ENCODE assay signal across 8 mouse cellular contexts in genomic region chr5:107287254-107287907, GRCm38 (mm10). TPM values are rescaled to one million over a fixed set of nuclear protein-coding genes. Genes with fewer than 3 reads are reported as not detected.
DNase-seq lines count a peak whose midpoint lies in the region; ATAC-seq lines count a peak whose summit lies in the region.

No protein-coding gene starts in this region.

- no peaks in the 10 kb centered on the region for H3K27me3 ChIP-seq in heart, embryonic 16.5 days (ENCODE audit: control insufficient read depth, insufficient read depth, low read length)
- no peaks in the 10 kb centered on the region for H3K27me3 ChIP-seq in limb, embryonic 11.5 days (ENCODE audit: control insufficient read depth, insufficient read depth, low read length)
- peaks cover 8% of the 10 kb centered on the region; the same call in 1 of the 2 replicates for H3K27me3 ChIP-seq in midbrain, embryonic 15.5 days (replicated peaks)
- no peaks in the 10 kb centered on the region for H3K27me3 ChIP-seq in stomach, embryonic 14.5 days (ENCODE audit: control insufficient read depth, insufficient read depth, low read length)

- no peaks in the 10 kb centered on the region for H3K36me3 ChIP-seq in heart, embryonic 16.5 days (ENCODE audit: control insufficient read depth, insufficient read depth)
- H3K36me3 ChIP-seq in limb, embryonic 11.5 days (ENCODE audit: control insufficient read depth, insufficient read depth, low read length), result no peaks in the 10 kb centered on the region
- no peaks in the 10 kb centered on the region for H3K36me3 ChIP-seq in midbrain, embryonic 15.5 days (replicated peaks)
- H3K36me3 ChIP-seq in stomach, embryonic 14.5 days (ENCODE audit: control insufficient read depth, insufficient read depth, low read length), result no peaks in the 10 kb centered on the region

- peaks cover 29% of the 10 kb centered on the region for H3K4me1 ChIP-seq in heart, embryonic 16.5 days (ENCODE audit: control insufficient read depth, insufficient read depth, low read length)
- peaks cover 4% of the 10 kb centered on the region; the same call in 1 of the 2 replicates for H3K4me1 ChIP-seq in limb, embryonic 11.5 days (ENCODE audit: control insufficient read depth, insufficient read depth, low read length)
- H3K4me1 ChIP-seq in midbrain, embryonic 15.5 days, result peaks cover 15% of the 10 kb centered on the region
- peaks cover 12% of the 10 kb centered on the region for H3K4me1 ChIP-seq in stomach, embryonic 14.5 days (ENCODE audit: control insufficient read depth, insufficient read depth, low read length)

- H3K27ac ChIP-seq in heart, embryonic 16.5 days (ENCODE audit: low read length), result 0 out of 2 replicates have a peak overlapping the region, but pooled peaks have one; percentile 50
- H3K27ac ChIP-seq in limb, embryonic 11.5 days (replicated peaks; ENCODE audit: low read depth, low read length), result no peak overlapping the region
- no peak overlapping the region for H3K27ac ChIP-seq in midbrain, embryonic 15.5 days
- H3K27ac ChIP-seq in stomach, embryonic 14.5 days (ENCODE audit: low read length), result no peak overlapping the region

- H3K9ac ChIP-seq in heart, embryonic 16.5 days (ENCODE audit: low read length), result peak overlapping the region; percentile 97
- H3K9ac ChIP-seq in limb, embryonic 11.5 days (ENCODE audit: low read length), result no peak overlapping the region
- no peak overlapping the region for H3K9ac ChIP-seq in midbrain, embryonic 15.5 days
- no peak overlapping the region for H3K9ac ChIP-seq in stomach, embryonic 14.5 days (replicated peaks; ENCODE audit: low read depth, low read length)

- H3K4me3 ChIP-seq in heart, embryonic 16.5 days (ENCODE audit: low read length), result peak overlapping the region; percentile 99
- H3K4me3 ChIP-seq in limb, embryonic 11.5 days (ENCODE audit: low read depth, low read length), result no peak overlapping the region
- H3K4me3 ChIP-seq in midbrain, embryonic 15.5 days, result peak overlapping the region; percentile 80; the same call in 1 of the 2 replicates
- H3K4me3 ChIP-seq in stomach, embryonic 14.5 days (ENCODE audit: low read depth, low read length), result peak overlapping the region; percentile 85

- ATAC-seq in heart, embryonic 16.5 days (replicated peaks; ENCODE audit: extremely low read depth, insufficient read depth, low FRiP score), result no peak
- no peak for ATAC-seq in limb, embryonic 11.5 days (ENCODE audit: insufficient number of reproducible peaks, low FRiP score, low TSS enrichment, low read depth)
- no peak for ATAC-seq in midbrain, embryonic 15.5 days (replicated peaks)
- no peak for ATAC-seq in stomach, embryonic 14.5 days (ENCODE audit: insufficient number of reproducible peaks, insufficient read depth, low FRiP score, low read depth)

- no peaks in the 10 kb centered on the region for H3K9me3 ChIP-seq in heart, embryonic 16.5 days (replicated peaks; ENCODE audit: control insufficient read depth, low read length)
- no peaks in the 10 kb centered on the region for H3K9me3 ChIP-seq in limb, embryonic 11.5 days (ENCODE audit: control insufficient read depth, low read length)
- no peaks in the 10 kb centered on the region for H3K9me3 ChIP-seq in midbrain, embryonic 15.5 days
- H3K9me3 ChIP-seq in stomach, embryonic 14.5 days (ENCODE audit: control insufficient read depth, low read depth, low read length), result no peaks in the 10 kb centered on the region

- H3K4me2 ChIP-seq in heart, embryonic 16.5 days (ENCODE audit: low read depth, low read length), result peak overlapping the region; percentile 87
- peak overlapping the region; percentile 93; the same call in 1 of the 2 replicates for H3K4me2 ChIP-seq in limb, embryonic 11.5 days (ENCODE audit: low read depth, severe bottlenecking)
- H3K4me2 ChIP-seq in midbrain, embryonic 15.5 days, result no peak overlapping the region
- peak overlapping the region; percentile 64 for H3K4me2 ChIP-seq in stomach, embryonic 14.5 days (replicated peaks; ENCODE audit: low read depth, low read length)

- peak; percentile 70 for DNase-seq in gastrocnemius, adult 18-20 months (ENCODE audit: low spot score)
- DNase-seq in gastrocnemius, adult 8-10 months (ENCODE audit: low spot score in 2 of 2), result no peak
- peak; percentile 69 for DNase-seq in R1 (ENCODE audit: low read depth, low spot score)
- DNase-seq in embryo, embryonic 10 days (ENCODE audit: low spot score), result peak; percentile 84
- peak; percentile 87 for DNase-seq in limb, embryonic 11.5 days (ENCODE audit: low spot score)

- 26% methylated on average over 6 of the region's 6 CpGs for WGBS in heart, embryonic 16.5 days
- 25% methylated on average over 6 of the region's 6 CpGs for WGBS in limb, embryonic 11.5 days
- WGBS in midbrain, embryonic 15.5 days, result 27% methylated on average over 6 of the region's 6 CpGs
- 29% methylated on average over 6 of the region's 6 CpGs for WGBS in stomach, embryonic 14.5 days

RNA-seq across cellular contexts. Expression of gene Tgfbr3, which starts 2.0 kb away (rescaled TPM):
- total RNA-seq in gastrocnemius, adult 18-20 months (2021), result 10 to 100 TPM; 14.5 to 15.8 TPM
- 10 to 100 TPM; 11.7 to 20.0 (median 15.3) TPM for total RNA-seq in gastrocnemius, adult 8-10 months (2022)
- 20.1 and 23.2 TPM in 2 replicates for polyA plus RNA-seq in heart, embryonic 16.5 days (2015; fragmentation: Nextera tagmentation; extraction: Ambion mirVana)
- 11.2 and 12.4 TPM in 2 replicates for polyA plus RNA-seq in limb, embryonic 11.5 days (2014; fragmentation: Nextera tagmentation; extraction: Ambion mirVana)
- polyA plus RNA-seq in midbrain, embryonic 15.5 days (2015; fragmentation: Nextera tagmentation; extraction: Ambion mirVana), result 6.5 TPM in 2 replicates
- 34.4 and 34.5 TPM in 2 replicates for polyA plus RNA-seq in stomach, embryonic 14.5 days (2014; fragmentation: Nextera tagmentation; extraction: Ambion mirVana)

RNA-seq across cellular contexts. Expression of gene Brdt, which starts 43.6 kb away (rescaled TPM):
- 1 to 10 TPM; 1.8 to 2.3 TPM for total RNA-seq in gastrocnemius, adult 18-20 months (2021)
- 1 to 10 TPM; 1.7 to 2.2 (median 2.0) TPM for total RNA-seq in gastrocnemius, adult 8-10 months (2022)
- 0.76 and 0.96 TPM in 2 replicates for polyA plus RNA-seq in heart, embryonic 16.5 days (2015; fragmentation: Nextera tagmentation; extraction: Ambion mirVana)
- polyA plus RNA-seq in limb, embryonic 11.5 days (2014; fragmentation: Nextera tagmentation; extraction: Ambion mirVana), result 1.5 and 2.0 TPM in 2 replicates
- polyA plus RNA-seq in midbrain, embryonic 15.5 days (2015; fragmentation: Nextera tagmentation; extraction: Ambion mirVana), result 2.2 and 2.3 TPM in 2 replicates
- polyA plus RNA-seq in stomach, embryonic 14.5 days (2014; fragmentation: Nextera tagmentation; extraction: Ambion mirVana), result 2.5 TPM in 2 replicates

Comparison
In these comparisons a context has a peak if more than half of its experiments do, and no peak if none do; other contexts are left out.
1. DNase-seq: peak in gastrocnemius, adult 18-20 months (single experiment), R1 (single experiment), embryo, embryonic 10 days (single experiment) and limb, embryonic 11.5 days (single experiment); none in gastrocnemius, adult 8-10 months (0 of 2).